Mouse (Mus musculus): ENCODE measurements at regions not wholly inside any gene's neighbourhood (a gene's known extent, or its start where the extent isn't known, plus 50 kb on each side); places are given as distances from the start of the nearest gene placed in this dataset.

- no peak for DNase-seq (ENCODE audit: low spot score in 2 of 2)
Measured at GRCm38 (mm10) chr4:48842777-48843214, 179.5 kb downstream of the Cavin4 start.

GRCm38 (mm10) chr4:48871105-48871504 is 188.0 kb upstream of the Plppr1 start:
- no peak for DNase-seq (ENCODE audit: low spot score in 2 of 2)

GRCm38 (mm10) chr4:48889074-48889592 is 169.9 kb upstream of the Plppr1 start:
- DNase-seq (ENCODE audit: low spot score in 2 of 2) = no peak

- DNase-seq (ENCODE audit: low spot score in 2 of 2) = no peak
Measured at GRCm38 (mm10) chr4:48904551-48904950, 154.5 kb upstream of the Plppr1 start.

GRCm38 (mm10) chr4:48905196-48905867 is 153.7 kb upstream of the Plppr1 start:
- no peak for DNase-seq (ENCODE audit: low spot score in 2 of 2)

GRCm38 (mm10) chr4:48909161-48909560 is 149.9 kb upstream of the Plppr1 start:
- no peak for DNase-seq (ENCODE audit: low spot score in 2 of 2)

GRCm38 (mm10) chr4:48913301-48913700 is 145.8 kb upstream of the Plppr1 start:
- DNase-seq (ENCODE audit: low spot score in 2 of 2) = no peak

- no peak for DNase-seq (ENCODE audit: low spot score in 2 of 2)
Measured at GRCm38 (mm10) chr4:48924576-48925459, 134.3 kb upstream of the Plppr1 start.

GRCm38 (mm10) chr4:48938420-48938819 is 120.7 kb upstream of the Plppr1 start:
- DNase-seq (ENCODE audit: low spot score in 2 of 2) = no peak

GRCm38 (mm10) chr4:48938892-48939291 is 120.2 kb upstream of the Plppr1 start:
- no peak for DNase-seq (ENCODE audit: low spot score in 2 of 2)

- DNase-seq (ENCODE audit: low spot score in 2 of 2) = no peak
Measured at GRCm38 (mm10) chr4:48945266-48945818, 113.7 kb upstream of the Plppr1 start.

GRCm38 (mm10) chr4:48952965-48953364 is 106.1 kb upstream of the Plppr1 start:
- DNase-seq (ENCODE audit: low spot score in 2 of 2) = no peak

- no peak for DNase-seq (ENCODE audit: low spot score in 2 of 2)
Measured at GRCm38 (mm10) chr4:48975810-48976209, 83.3 kb upstream of the Plppr1 start.

- DNase-seq (ENCODE audit: low spot score in 2 of 2) = no peak
Measured at GRCm38 (mm10) chr4:48992021-48992420, 67.1 kb upstream of the Plppr1 start.
